Mouse (Mus musculus): ENCODE data around the gene Naa16. TPM values are rescaled to one million over a fixed set of nuclear protein-coding genes. Genes with fewer than 3 reads are reported as not detected.

Naa16 gene
- polyA plus RNA-seq, 1 experiment from 2014 or later, result 45.9 TPM

DNA sequence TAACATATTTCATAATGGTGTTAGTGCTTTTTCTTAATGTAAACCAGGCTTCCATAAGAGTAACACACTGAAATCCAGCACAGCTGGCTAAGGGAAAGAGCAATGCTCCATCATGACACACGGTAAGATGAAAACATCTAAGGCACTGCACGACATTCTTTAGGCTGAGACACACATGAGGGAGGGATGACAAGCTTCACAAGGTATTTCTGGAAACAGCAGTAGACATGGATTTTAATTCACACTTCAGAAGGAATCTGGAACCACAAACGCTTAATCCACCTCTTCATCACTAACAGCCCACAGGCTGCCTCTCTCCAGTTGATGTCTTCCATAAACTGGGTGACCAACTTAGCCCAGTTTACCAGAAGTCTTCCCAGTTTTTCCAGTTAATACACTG lies 44.2 kb downstream of the Naa16 start:
- H3K27ac ChIP-seq (ENCODE audit: low read depth, low read length), result no peak overlapping the region
- no peaks in the 10 kb centered on the region for H3K4me1 ChIP-seq (ENCODE audit: control insufficient read depth, insufficient read depth, low read length)
- H3K9ac ChIP-seq (ENCODE audit: low read depth, low read length), result no peak overlapping the region
- ATAC-seq (ENCODE audit: low FRiP score, low TSS enrichment), result no peak
- no peaks in the 10 kb centered on the region for H3K27me3 ChIP-seq (ENCODE audit: control insufficient read depth, insufficient read depth, low read length)
- H3K9me3 ChIP-seq (ENCODE audit: control insufficient read depth, low read length), result no peaks in the 10 kb centered on the region
- 88% methylated on average over 3 of the region's 3 CpGs for WGBS
- H3K4me2 ChIP-seq (replicated peaks; ENCODE audit: low read depth, low read length), result no peak overlapping the region
- H3K4me3 ChIP-seq (ENCODE audit: low read length), result no peak overlapping the region
- peaks cover 55% of the 10 kb centered on the region for H3K36me3 ChIP-seq (ENCODE audit: control insufficient read depth, insufficient read depth, low read length)

DNA sequence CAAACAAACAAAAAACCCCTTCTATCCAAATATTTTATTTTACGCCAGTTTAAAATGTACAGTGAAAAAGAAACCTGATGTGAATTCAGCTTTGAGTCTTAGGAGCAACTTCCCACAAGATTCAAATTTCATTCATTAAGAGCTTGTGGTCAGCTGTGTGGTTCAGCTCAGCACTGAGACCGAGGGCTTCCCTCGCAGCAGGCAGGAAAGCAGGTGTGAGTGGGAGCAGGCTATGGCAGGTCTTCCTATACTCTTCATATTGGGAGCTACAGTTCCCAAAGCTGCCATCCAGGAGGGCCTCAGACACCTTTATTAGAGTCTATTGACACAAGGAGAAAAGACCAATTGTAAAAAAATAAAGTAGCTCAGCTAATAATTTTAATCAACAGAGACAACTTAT lies 55.0 kb downstream of the Naa16 start:
- Histone ChIP-seq H3K27me3 (ENCODE audit: control insufficient read depth, insufficient read depth, low read length) (no peaks in the 10 kb centered on the region), H3K36me3 (ENCODE audit: control insufficient read depth, insufficient read depth, low read length) (peaks cover 60% of the 10 kb centered on the region), H3K4me1 (ENCODE audit: control insufficient read depth, insufficient read depth, low read length) (peaks cover 5% of the 10 kb centered on the region; the same call in 1 of the 2 replicates), H3K27ac (ENCODE audit: low read depth, low read length) (no peak overlapping the region), H3K9me3 (ENCODE audit: control insufficient read depth, low read length) (no peaks in the 10 kb centered on the region), H3K4me3 (ENCODE audit: low read length) (no peak overlapping the region), H3K9ac (ENCODE audit: low read depth, low read length) (no peak overlapping the region), H3K4me2 (replicated peaks; ENCODE audit: low read depth, low read length) (no peak overlapping the region)
- no peak for ATAC-seq (ENCODE audit: low FRiP score, low TSS enrichment)
- WGBS, result 78% methylated on average over 3 of the region's 3 CpGs

DNA sequence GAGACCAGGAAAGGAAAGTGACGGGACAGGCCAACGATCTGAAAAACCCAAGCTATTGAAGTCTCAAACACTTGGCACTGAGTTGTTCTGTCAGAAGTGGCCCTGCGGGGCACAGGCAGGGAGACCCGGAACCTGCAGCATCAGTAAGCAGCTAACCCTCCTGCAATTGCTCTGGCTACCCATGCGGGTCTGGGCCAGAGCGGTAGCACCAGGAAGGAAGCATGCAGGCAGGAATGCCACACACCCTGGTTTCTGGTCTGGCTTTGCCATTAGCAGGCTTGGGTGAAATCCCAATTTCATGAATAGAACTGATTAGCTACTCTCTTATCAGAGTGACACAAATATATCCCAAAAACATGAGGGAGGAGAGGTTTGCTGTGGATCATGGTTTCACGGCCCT lies 58.6 kb downstream of the Naa16 start:
- H3K27me3 ChIP-seq (ENCODE audit: control insufficient read depth, insufficient read depth, low read length), result no peaks in the 10 kb centered on the region
- peaks cover 5% of the 10 kb centered on the region; the same call in 1 of the 2 replicates for H3K4me1 ChIP-seq (ENCODE audit: control insufficient read depth, insufficient read depth, low read length)
- ATAC-seq (ENCODE audit: low FRiP score, low TSS enrichment), result no peak

GRCm38 (mm10) chr14:79330944-79331561 lies 59.5 kb downstream of the Naa16 start:
- Histone ChIP-seq H3K4me2 (replicated peaks; ENCODE audit: low read depth, low read length) (no peak overlapping the region; the same call in 1 of the 2 replicates), H3K4me3 (ENCODE audit: low read length) (no peak overlapping the region; the same call in 1 of the 2 replicates), H3K4me1 (ENCODE audit: control insufficient read depth, insufficient read depth, low read length) (peaks cover 5% of the 10 kb centered on the region; the same call in 1 of the 2 replicates), H3K27ac (ENCODE audit: low read depth, low read length) (no peak overlapping the region), H3K27me3 (ENCODE audit: control insufficient read depth, insufficient read depth, low read length) (no peaks in the 10 kb centered on the region), H3K9me3 (ENCODE audit: control insufficient read depth, low read length) (no peaks in the 10 kb centered on the region), H3K36me3 (ENCODE audit: control insufficient read depth, insufficient read depth, low read length) (peaks cover 22% of the 10 kb centered on the region), H3K9ac (ENCODE audit: low read depth, low read length) (no peak overlapping the region)
- WGBS, result 56% methylated on average over 16 of the region's 16 CpGs
- peak; percentile 67; the same call in 1 of the 2 replicates for ATAC-seq (ENCODE audit: low FRiP score, low TSS enrichment)

More for the DNA sequence above, 58.6 kb downstream of the Naa16 start:
- WGBS, result 62% methylated on average over 7 of the region's 7 CpGs
- peaks cover 30% of the 10 kb centered on the region for H3K36me3 ChIP-seq (ENCODE audit: control insufficient read depth, insufficient read depth, low read length)
- no peak overlapping the region for H3K4me2 ChIP-seq (replicated peaks; ENCODE audit: low read depth, low read length)
- H3K9ac ChIP-seq (ENCODE audit: low read depth, low read length), result no peak overlapping the region
- no peaks in the 10 kb centered on the region for H3K9me3 ChIP-seq (ENCODE audit: control insufficient read depth, low read length)
- H3K27ac ChIP-seq (ENCODE audit: low read depth, low read length), result no peak overlapping the region; the same call in 1 of the 2 replicates
- no peak overlapping the region for H3K4me3 ChIP-seq (ENCODE audit: low read length)

- WGBS, result 31% methylated on average over 5 of the region's 5 CpGs
- Histone ChIP-seq H3K27me3 (ENCODE audit: control insufficient read depth, insufficient read depth, low read length) (no peaks in the 10 kb centered on the region), H3K27ac (ENCODE audit: low read depth, low read length) (no peak overlapping the region), H3K9ac (ENCODE audit: low read depth, low read length) (no peak overlapping the region), H3K4me1 (ENCODE audit: control insufficient read depth, insufficient read depth, low read length) (peaks cover 4% of the 10 kb centered on the region; the same call in 1 of the 2 replicates), H3K4me3 (ENCODE audit: low read length) (no peak overlapping the region), H3K9me3 (ENCODE audit: control insufficient read depth, low read length) (no peaks in the 10 kb centered on the region), H3K4me2 (replicated peaks; ENCODE audit: low read depth, low read length) (no peak overlapping the region), H3K36me3 (ENCODE audit: control insufficient read depth, insufficient read depth, low read length) (no peaks in the 10 kb centered on the region; the same call in 1 of the 2 replicates)
- no peak for ATAC-seq (ENCODE audit: low FRiP score, low TSS enrichment)
Measured at GRCm38 (mm10) chr14:79327033-79327432, 63.5 kb downstream of the Naa16 start.

- H3K27ac ChIP-seq (ENCODE audit: low read depth, low read length), result no peak overlapping the region
- H3K9ac ChIP-seq (ENCODE audit: low read depth, low read length), result no peak overlapping the region
- H3K4me2 ChIP-seq (replicated peaks; ENCODE audit: low read depth, low read length), result no peak overlapping the region
- WGBS, result 83% methylated on average over 10 of the region's 10 CpGs
- H3K27me3 ChIP-seq (ENCODE audit: control insufficient read depth, insufficient read depth, low read length), result no peaks in the 10 kb centered on the region
- ATAC-seq (ENCODE audit: low FRiP score, low TSS enrichment), result no peak
- H3K9me3 ChIP-seq (ENCODE audit: control insufficient read depth, low read length), result no peaks in the 10 kb centered on the region
- H3K4me1 ChIP-seq (ENCODE audit: control insufficient read depth, insufficient read depth, low read length), result no peaks in the 10 kb centered on the region
- H3K4me3 ChIP-seq (ENCODE audit: low read length), result no peak overlapping the region
- H3K36me3 ChIP-seq (ENCODE audit: control insufficient read depth, insufficient read depth, low read length), result no peaks in the 10 kb centered on the region
Measured at GRCm38 (mm10) chr14:79324112-79324840, 66.3 kb downstream of the Naa16 start.

GRCm38 (mm10) chr14:79321881-79322280 lies 68.7 kb downstream of the Naa16 start:
- no peak for ATAC-seq (ENCODE audit: low FRiP score, low TSS enrichment)
- 87% methylated on average over 5 of the region's 5 CpGs for whole genome bisulfite sequencing

GRCm38 (mm10) chr14:79321152-79321551 lies 69.4 kb downstream of the Naa16 start:
- 27% methylated on average over 8 of the region's 8 CpGs for WGBS
- H3K36me3 ChIP-seq (ENCODE audit: control insufficient read depth, insufficient read depth, low read length), result no peaks in the 10 kb centered on the region
- no peak overlapping the region for H3K27ac ChIP-seq (ENCODE audit: low read depth, low read length)
- ATAC-seq (ENCODE audit: low FRiP score, low TSS enrichment), result peak; percentile 68
- H3K4me2 ChIP-seq (replicated peaks; ENCODE audit: low read depth, low read length), result no peak overlapping the region
- no peak overlapping the region for H3K9ac ChIP-seq (ENCODE audit: low read depth, low read length)
- H3K4me1 ChIP-seq (ENCODE audit: control insufficient read depth, insufficient read depth, low read length), result no peaks in the 10 kb centered on the region
- no peaks in the 10 kb centered on the region for H3K9me3 ChIP-seq (ENCODE audit: control insufficient read depth, low read length)
- H3K27me3 ChIP-seq (ENCODE audit: control insufficient read depth, insufficient read depth, low read length), result no peaks in the 10 kb centered on the region
- no peak overlapping the region for H3K4me3 ChIP-seq (ENCODE audit: low read length)

More at GRCm38 (mm10) chr14:79321881-79322280, 68.7 kb downstream of the Naa16 start:
- no peak overlapping the region for H3K4me3 ChIP-seq (ENCODE audit: low read length)
- H3K27ac ChIP-seq (ENCODE audit: low read depth, low read length), result no peak overlapping the region
- no peaks in the 10 kb centered on the region for H3K27me3 ChIP-seq (ENCODE audit: control insufficient read depth, insufficient read depth, low read length)
- no peak overlapping the region for H3K9ac ChIP-seq (ENCODE audit: low read depth, low read length)
- H3K9me3 ChIP-seq (ENCODE audit: control insufficient read depth, low read length), result no peaks in the 10 kb centered on the region
- H3K4me2 ChIP-seq (replicated peaks; ENCODE audit: low read depth, low read length), result no peak overlapping the region
- no peaks in the 10 kb centered on the region for H3K4me1 ChIP-seq (ENCODE audit: control insufficient read depth, insufficient read depth, low read length)
- no peaks in the 10 kb centered on the region for H3K36me3 ChIP-seq (ENCODE audit: control insufficient read depth, insufficient read depth, low read length)

DNA sequence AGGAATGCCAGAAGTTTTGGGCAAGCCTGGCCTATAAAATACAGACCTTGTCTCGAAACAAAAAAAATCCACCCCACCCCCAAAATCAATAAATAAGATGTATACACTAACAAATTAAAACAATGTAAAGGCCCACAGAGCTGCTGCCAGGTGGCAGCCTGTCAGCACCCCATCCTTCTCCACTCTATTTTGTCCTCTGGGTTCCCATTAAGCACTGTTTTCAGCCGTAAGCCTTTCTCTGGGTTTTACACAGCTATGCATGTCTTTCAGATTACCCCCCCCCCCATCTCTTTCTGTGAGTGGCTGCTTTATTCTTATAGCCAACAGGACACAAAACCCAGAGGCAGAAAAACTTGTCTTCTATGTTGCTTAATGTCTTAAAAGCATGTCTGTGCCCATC lies 73.0 kb downstream of the Naa16 start:
- no peaks in the 10 kb centered on the region for H3K27me3 ChIP-seq (ENCODE audit: control insufficient read depth, insufficient read depth, low read length)
- no peak overlapping the region for H3K4me2 ChIP-seq (replicated peaks; ENCODE audit: low read depth, low read length)
- H3K4me3 ChIP-seq (ENCODE audit: low read length), result no peak overlapping the region
- no peak overlapping the region for H3K27ac ChIP-seq (ENCODE audit: low read depth, low read length)
- no peaks in the 10 kb centered on the region for H3K4me1 ChIP-seq (ENCODE audit: control insufficient read depth, insufficient read depth, low read length)
- WGBS, result 76% methylated on average over 2 of the region's 2 CpGs
- no peak for ATAC-seq (ENCODE audit: low FRiP score, low TSS enrichment)
- H3K9ac ChIP-seq (ENCODE audit: low read depth, low read length), result no peak overlapping the region
- H3K36me3 ChIP-seq (ENCODE audit: control insufficient read depth, insufficient read depth, low read length), result no peaks in the 10 kb centered on the region
- H3K9me3 ChIP-seq (ENCODE audit: control insufficient read depth, low read length), result no peaks in the 10 kb centered on the region
